Mouse (Mus musculus): ENCODE measurements around the gene Cherp. TPM values are rescaled to one million over a fixed set of nuclear protein-coding genes. Genes with fewer than 3 reads are reported as not detected.

The Cherp gene
- total and polyA plus RNA-seq, 3 experiments = 8.9 to 80.4 (median 18.1) TPM

DNA sequence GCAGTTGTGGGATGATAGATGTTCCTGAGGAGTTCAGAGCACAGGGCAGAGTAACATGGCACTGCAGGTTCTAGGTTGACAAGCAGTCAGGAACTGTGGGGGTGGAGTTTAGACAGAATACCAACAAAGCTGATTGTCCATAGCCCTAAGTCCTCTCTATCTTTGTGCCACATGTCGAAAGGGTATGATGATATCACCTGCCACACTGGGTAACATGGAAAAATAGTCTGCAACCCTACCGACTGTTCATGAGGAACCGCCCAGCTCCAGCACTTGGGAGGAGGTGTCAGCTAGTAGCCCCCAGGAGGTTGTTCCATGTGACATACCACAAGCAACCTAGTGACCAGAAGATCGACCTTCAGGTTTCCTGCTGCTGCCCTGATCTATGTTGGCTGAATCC, 23.5 kb upstream of the Cherp start:
- H3K27ac ChIP-seq (ENCODE audit: insufficient read depth, low read depth) = no peak overlapping the region

DNA sequence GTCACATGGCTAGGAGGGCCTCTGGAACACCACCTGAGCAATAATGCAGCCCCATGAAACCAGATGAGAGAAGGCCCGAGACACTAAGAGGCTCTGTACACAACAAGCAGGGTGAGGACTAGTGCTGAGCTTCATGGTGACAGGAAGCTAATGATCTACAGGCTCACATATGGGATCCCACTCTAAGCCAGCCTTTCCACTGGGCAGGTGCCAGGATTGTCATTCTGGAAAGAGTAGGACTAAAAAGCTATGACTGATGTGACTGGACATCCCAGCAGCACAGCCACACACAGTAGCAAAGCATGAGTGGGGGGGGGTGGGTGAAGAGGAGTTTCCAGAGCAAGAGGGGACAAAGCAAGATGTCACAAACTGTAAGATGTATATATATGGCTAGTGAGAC, 22.9 kb upstream of the Cherp start:
- H3K9ac ChIP-seq (ENCODE audit: insufficient read depth, low read depth) = no peak overlapping the region
- H3K4me1 ChIP-seq (ENCODE audit: control insufficient read depth in 1 of 2, insufficient read depth in 2 of 2) = peaks cover 3 to 34% of the 10 kb centered on the region in 2 experiments; a peak in 3 of 4 replicates
- peaks cover 26% of the 10 kb centered on the region for H3K79me2 ChIP-seq (replicated peaks; ENCODE audit: control insufficient read depth, extremely low read depth, insufficient read depth, poor library complexity, severe bottlenecking)
- H3K27ac ChIP-seq (ENCODE audit: insufficient read depth, low read depth) = no peak overlapping the region
- TF ChIP-seq HCFC1 (IDR thresholded peaks at IDR 0.05; ENCODE audit: low read depth, low read length) (no peak), E2F4 (IDR thresholded peaks at IDR 0.05; ENCODE audit: insufficient replicate concordance, low read depth, low read length) (no peak), MXI1 (IDR thresholded peaks at IDR 0.05; ENCODE audit: low read depth, low read length) (no peak), SIN3A (IDR thresholded peaks at IDR 0.05; ENCODE audit: low read length) (no peak)
- dilution Hi-C loops (cut with MboI; ENCODE audit: extremely low pct_ligation_motif_present, extremely low pct_unique_long_range_greater_than_20kb, low sequenced_read_pairs) (no loop called here), in situ Hi-C loops (cut with MboI; ENCODE audit: low pct_ligation_motif_present, low pct_unique_long_range_greater_than_20kb, low sequenced_read_pairs) (no loop called here)
- peaks cover 35 to 89% of the 10 kb centered on the region in 2 experiments for H3K36me3 ChIP-seq (replicated peaks in 1 of 2; ENCODE audit: control insufficient read depth in 1 of 2, insufficient read depth in 1 of 2, low read length in 1 of 2)
- H3K4me3 ChIP-seq (replicated peaks in 1 of 3; ENCODE audit: low read depth in 2 of 3, low read length in 2 of 3, poor library complexity in 1 of 3) = no peak overlapping the region
- H3K9me3 ChIP-seq (replicated peaks; ENCODE audit: low read length) = no peaks in the 10 kb centered on the region
- DNase-seq (ENCODE audit: extremely low read depth) = no peak
- H3K4me2 ChIP-seq (ENCODE audit: insufficient read depth, low read depth, poor library complexity, severe bottlenecking) = no peak overlapping the region
- H3K27me3 ChIP-seq (replicated peaks) = no peaks in the 10 kb centered on the region

More for the DNA sequence above, 23.5 kb upstream of the Cherp start:
- no peak overlapping the region for H3K4me2 ChIP-seq (ENCODE audit: insufficient read depth, low read depth, poor library complexity, severe bottlenecking)
- no peak overlapping the region for H3K9ac ChIP-seq (ENCODE audit: insufficient read depth, low read depth)
- dilution Hi-C loops (cut with MboI; ENCODE audit: extremely low pct_ligation_motif_present, extremely low pct_unique_long_range_greater_than_20kb, low sequenced_read_pairs) = no loop called here
- DNase-seq (ENCODE audit: extremely low read depth) = no peak
- H3K27me3 ChIP-seq (replicated peaks) = no peaks in the 10 kb centered on the region
- in situ Hi-C loops (cut with MboI; ENCODE audit: low pct_ligation_motif_present, low pct_unique_long_range_greater_than_20kb, low sequenced_read_pairs) = no loop called here
- no peaks in the 10 kb centered on the region for H3K9me3 ChIP-seq (replicated peaks; ENCODE audit: low read length)
- peaks cover 28% of the 10 kb centered on the region for H3K79me2 ChIP-seq (replicated peaks; ENCODE audit: control insufficient read depth, extremely low read depth, insufficient read depth, poor library complexity, severe bottlenecking)
- H3K4me1 ChIP-seq (ENCODE audit: control insufficient read depth in 1 of 2, insufficient read depth in 2 of 2) = peaks cover 3 to 32% of the 10 kb centered on the region in 2 experiments; a peak in 3 of 4 replicates
- no peak overlapping the region for H3K4me3 ChIP-seq (replicated peaks in 1 of 3; ENCODE audit: low read depth in 2 of 3, low read length in 2 of 3, poor library complexity in 1 of 3)
- peaks cover 35 to 95% of the 10 kb centered on the region in 2 experiments for H3K36me3 ChIP-seq (replicated peaks in 1 of 2; ENCODE audit: control insufficient read depth in 1 of 2, insufficient read depth in 1 of 2, low read length in 1 of 2)
- TF ChIP-seq CHD1 (IDR thresholded peaks at IDR 0.05; ENCODE audit: low read depth, low read length) = no peak
- no peak for TF ChIP-seq PAX5 (IDR thresholded peaks at IDR 0.05; ENCODE audit: low read length)
- TF ChIP-seq TCF12 (IDR thresholded peaks at IDR 0.05; ENCODE audit: low read depth, low read length) = no peak

DNA sequence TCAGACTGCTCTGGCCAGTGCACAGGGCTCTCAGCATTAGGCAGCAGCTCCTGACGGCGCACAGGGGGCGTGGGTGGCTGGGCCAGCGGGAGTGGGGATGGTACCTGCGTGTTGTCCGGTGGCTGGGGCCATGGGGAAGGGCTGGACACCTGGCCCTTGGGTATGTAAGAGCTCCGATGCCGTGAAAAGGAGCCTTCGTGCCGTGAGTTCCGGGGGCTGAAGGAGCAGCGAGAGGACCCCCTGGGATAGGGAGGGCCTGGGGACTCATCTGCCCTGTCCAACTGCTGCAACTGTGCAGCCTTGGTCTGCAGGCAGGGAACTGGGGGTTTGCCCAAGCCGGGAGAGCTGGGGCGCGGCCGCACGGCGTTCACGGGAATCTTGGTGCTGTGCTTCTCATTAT, 21.2 kb upstream of the Cherp start:
- dilution Hi-C loops (cut with MboI; ENCODE audit: extremely low pct_ligation_motif_present, extremely low pct_unique_long_range_greater_than_20kb, low sequenced_read_pairs) = no loop called here
- H3K36me3 ChIP-seq (replicated peaks in 1 of 2; ENCODE audit: control insufficient read depth in 1 of 2, insufficient read depth in 1 of 2, low read length in 1 of 2) = peaks cover 30 to 72% of the 10 kb centered on the region in 2 experiments
- in situ Hi-C loops (cut with MboI; ENCODE audit: low pct_ligation_motif_present, low pct_unique_long_range_greater_than_20kb, low sequenced_read_pairs) = no loop called here
- H3K27me3 ChIP-seq (replicated peaks) = no peaks in the 10 kb centered on the region
- no peak overlapping the region for H3K4me2 ChIP-seq (ENCODE audit: insufficient read depth, low read depth, poor library complexity, severe bottlenecking)
- peaks cover 18% of the 10 kb centered on the region for H3K79me2 ChIP-seq (replicated peaks; ENCODE audit: control insufficient read depth, extremely low read depth, insufficient read depth, poor library complexity, severe bottlenecking)
- no peak for TF ChIP-seq USF2 (conservative IDR thresholded peaks at IDR 0.05; ENCODE audit: low read depth, low read length)
- no peak for TF ChIP-seq ELF1 (IDR thresholded peaks at IDR 0.05; ENCODE audit: low read depth, low read length)
- TF ChIP-seq USF1 (IDR thresholded peaks at IDR 0.05; ENCODE audit: low read depth, low read length) = no peak
- no peak for TF ChIP-seq MAFK (IDR thresholded peaks at IDR 0.05; ENCODE audit: insufficient replicate concordance, low read length)
- TF ChIP-seq SIN3A (IDR thresholded peaks at IDR 0.05; ENCODE audit: low read length) = no peak
- TF ChIP-seq HCFC1 (IDR thresholded peaks at IDR 0.05; ENCODE audit: low read depth, low read length) = no peak
- no peak for TF ChIP-seq ZKSCAN1 (IDR thresholded peaks at IDR 0.05; ENCODE audit: borderline replicate concordance, low read depth, low read length)
- TF ChIP-seq NRF1 (IDR thresholded peaks at IDR 0.05; ENCODE audit: low read depth, low read length) = no peak
- no peak for TF ChIP-seq NELFE (IDR thresholded peaks at IDR 0.05; ENCODE audit: low read depth, low read length)
- DNase-seq (ENCODE audit: extremely low read depth) = no peak
- H3K4me1 ChIP-seq (ENCODE audit: control insufficient read depth in 1 of 2, insufficient read depth in 2 of 2) = peaks cover 3 to 26% of the 10 kb centered on the region in 2 experiments; a peak in 3 of 4 replicates
- H3K4me3 ChIP-seq (replicated peaks in 1 of 3; ENCODE audit: low read depth in 2 of 3, low read length in 2 of 3, poor library complexity in 1 of 3) = no peak overlapping the region
- H3K9ac ChIP-seq (ENCODE audit: insufficient read depth, low read depth) = no peak overlapping the region
- H3K27ac ChIP-seq (ENCODE audit: insufficient read depth, low read depth) = no peak overlapping the region
- H3K9me3 ChIP-seq (replicated peaks; ENCODE audit: low read length) = no peaks in the 10 kb centered on the region

All from CH12.LX (cell line).